Mouse (Mus musculus): ENCODE results near the gene Mad1l1.

- no peak for TF ChIP-seq CTCF (conservative IDR thresholded peaks at IDR 0.05; ENCODE audit: insufficient read depth, insufficient read length, low read depth, low read length)
- TF ChIP-seq POLR2A (IDR thresholded peaks at IDR 0.05; ENCODE audit: low read depth, low read length): no peak
Measured at GRCm38 (mm10) chr5:140082204-140082812, 239.0 kb downstream of the Mad1l1 start.

Data from kidney, adult 2 months (tissue).